Mouse (Mus musculus) midbrain, embryonic 11.5 days (tissue): ENCODE data around the gene Scn10a. TPM values are rescaled to one million over a fixed set of nuclear protein-coding genes. Genes with fewer than 3 reads are reported as not detected.

Source experiments
- ATAC-seq: fragments of 200-750 bp; cut with Nextera tagmentation; 2 replicates; pipeline ENCODE4 v1.8.0; 2017; ENCODE audit warnings: moderate TSS enrichment, moderate library complexity; ENCODE audit not compliant: low FRiP score
- DNase-seq: peaks from one replicate; pipeline ENCODE4 v3.0.0; 2015; ENCODE audit warnings: low spot score; ENCODE audit errors: missing footprints
- H3K27ac ChIP-seq: fragments of 300-500 bp; sonication (generic); 2 replicates; pipeline ENCODE4 v1.5.1; 2014; ENCODE audit warnings: low read depth, low read length
- H3K27me3 ChIP-seq: fragments of 300-500 bp; sonication (generic); 2 replicates; pipeline ENCODE4 v1.6.1; 2014; ENCODE audit warnings: mild to moderate bottlenecking, low read length, moderate library complexity, mixed read lengths; ENCODE audit not compliant: control insufficient read depth, insufficient read depth
- H3K36me3 ChIP-seq: fragments of 300-500 bp; sonication (generic); 2 replicates; pipeline ENCODE4 v1.6.1; 2014; ENCODE audit warnings: mild to moderate bottlenecking, low read length, moderate library complexity, mixed read lengths; ENCODE audit not compliant: control insufficient read depth, insufficient read depth
- H3K4me1 ChIP-seq: fragments of 300-500 bp; sonication (generic); 2 replicates; pipeline ENCODE4 v1.6.1; 2014; ENCODE audit warnings: low read length; ENCODE audit not compliant: control insufficient read depth, insufficient read depth
- H3K4me2 ChIP-seq: fragments of 300-500 bp; sonication (generic); 2 replicates; pipeline ENCODE4 v1.6.1; 2014; ENCODE audit warnings: mild to moderate bottlenecking, moderate library complexity
- H3K4me3 ChIP-seq: fragments of 300-500 bp; sonication (generic); 2 replicates; pipeline ENCODE4 v1.5.1; 2014; ENCODE audit warnings: low read depth, low read length
- H3K9ac ChIP-seq: fragments of 300-500 bp; sonication (generic); 2 replicates; pipeline ENCODE4 v1.6.1; 2014; ENCODE audit warnings: low read length
- H3K9me3 ChIP-seq: fragments of 300-500 bp; sonication (generic); 2 replicates; pipeline ENCODE4 v1.6.1; 2016; ENCODE audit warnings: low read length; ENCODE audit not compliant: control insufficient read depth
- WGBS: fragments of 180-500 bp; shearing (Covaris S2); extraction: QIAGEN DNeasy Blood & Tissue Kit; methylation state at CpG from one replicate; pipeline ENCODE4 v1.1.7; 2014; 5-methylcytosine and 5-hydroxymethylcytosine counted together
- polyA plus RNA-seq: library from polyadenylated mRNA; unstranded; fragments of >200 nt; fragmentation: Nextera tagmentation; extraction: Ambion mirVana; gene quantifications from 2 replicates; pipeline ENCODE4 v1.2.1, GENCODE M21; 2014

Gene Scn10a
- polyA plus RNA-seq, 1 experiment from 2014 or later, result not detected

- no peaks in the 10 kb centered on the region for H3K27me3 ChIP-seq
- no peak overlapping the region for H3K9ac ChIP-seq
- WGBS, result 78% methylated on average over 13 of the region's 13 CpGs
- no peak overlapping the region for H3K4me3 ChIP-seq
- no peaks in the 10 kb centered on the region for H3K9me3 ChIP-seq
- no peak for ATAC-seq
- H3K27ac ChIP-seq, result no peak overlapping the region
- no peak overlapping the region for H3K4me2 ChIP-seq
- no peak for DNase-seq
- no peaks in the 10 kb centered on the region for H3K36me3 ChIP-seq
- 0 out of 2 replicates have a peak, but pooled peaks cover 2% of the 10 kb centered on the region for H3K4me1 ChIP-seq
Measured at GRCm38 (mm10) chr9:119631393-119631898, 87.7 kb downstream of the Scn10a start.

- Histone ChIP-seq H3K9ac (no peak overlapping the region), H3K27me3 (no peaks in the 10 kb centered on the region), H3K36me3 (no peaks in the 10 kb centered on the region), H3K4me1 (0 out of 2 replicates have a peak, but pooled peaks cover 2% of the 10 kb centered on the region), H3K27ac (no peak overlapping the region), H3K9me3 (no peaks in the 10 kb centered on the region), H3K4me3 (no peak overlapping the region), H3K4me2 (no peak overlapping the region)
- DNase-seq (no peak), ATAC-seq (no peak)
- WGBS, result 73% methylated on average over 8 of the region's 8 CpGs
Measured at GRCm38 (mm10) chr9:119628690-119629268, 90.3 kb downstream of the Scn10a start.

- no peak overlapping the region for H3K4me3 ChIP-seq
- 0 out of 2 replicates have a peak, but pooled peaks cover 2% of the 10 kb centered on the region for H3K4me1 ChIP-seq
- no peaks in the 10 kb centered on the region for H3K27me3 ChIP-seq
- no peaks in the 10 kb centered on the region for H3K9me3 ChIP-seq
- 88% methylated on average over 6 of the region's 6 CpGs for WGBS
- ATAC-seq, result no peak
- no peak overlapping the region for H3K4me2 ChIP-seq
- no peak overlapping the region for H3K27ac ChIP-seq
- no peak overlapping the region for H3K9ac ChIP-seq
- H3K36me3 ChIP-seq, result no peaks in the 10 kb centered on the region
- no peak for DNase-seq
Measured at GRCm38 (mm10) chr9:119627227-119627626, 91.9 kb downstream of the Scn10a start.

- no peaks in the 10 kb centered on the region for H3K27me3 ChIP-seq
- no peaks in the 10 kb centered on the region for H3K9me3 ChIP-seq
- no peak for ATAC-seq
Measured at GRCm38 (mm10) chr9:119624151-119624550, 95.0 kb downstream of the Scn10a start.

GRCm38 (mm10) chr9:119614798-119615197, 104.3 kb downstream of the Scn10a start:
- 76% methylated on average over 6 of the region's 6 CpGs for WGBS

More at GRCm38 (mm10) chr9:119624151-119624550, 95.0 kb downstream of the Scn10a start:
- Histone ChIP-seq H3K27ac (no peak overlapping the region), H3K4me2 (no peak overlapping the region), H3K36me3 (no peaks in the 10 kb centered on the region), H3K4me1 (no peaks in the 10 kb centered on the region), H3K4me3 (no peak overlapping the region), H3K9ac (no peak overlapping the region)
- WGBS, result 90% methylated on average over 4 of the region's 4 CpGs
- DNase-seq, result peak; percentile 23

GRCm38 (mm10) chr9:119610563-119611166, 108.5 kb downstream of the Scn10a start:
- no peak overlapping the region for H3K4me2 ChIP-seq
- no peaks in the 10 kb centered on the region for H3K9me3 ChIP-seq
- no peak overlapping the region for H3K27ac ChIP-seq
- DNase-seq (no peak), ATAC-seq (no peak)
- H3K27me3 ChIP-seq, result no peaks in the 10 kb centered on the region
- no peaks in the 10 kb centered on the region for H3K36me3 ChIP-seq
- no peak overlapping the region for H3K4me3 ChIP-seq
- H3K9ac ChIP-seq, result no peak overlapping the region
- H3K4me1 ChIP-seq, result no peaks in the 10 kb centered on the region
- WGBS, result 92% methylated on average over 7 of the region's 7 CpGs

More at GRCm38 (mm10) chr9:119614798-119615197, 104.3 kb downstream of the Scn10a start:
- no peak for ATAC-seq
- no peaks in the 10 kb centered on the region for H3K27me3 ChIP-seq
- H3K4me3 ChIP-seq, result no peak overlapping the region
- H3K27ac ChIP-seq, result no peak overlapping the region
- H3K36me3 ChIP-seq, result no peaks in the 10 kb centered on the region
- no peak overlapping the region for H3K9ac ChIP-seq
- H3K4me1 ChIP-seq, result no peaks in the 10 kb centered on the region
- peak; percentile 69 for DNase-seq
- no peaks in the 10 kb centered on the region for H3K9me3 ChIP-seq
- no peak overlapping the region for H3K4me2 ChIP-seq

GRCm38 (mm10) chr9:119606906-119607305, 112.2 kb downstream of the Scn10a start:
- Histone ChIP-seq H3K36me3 (no peaks in the 10 kb centered on the region), H3K4me3 (no peak overlapping the region), H3K4me1 (no peaks in the 10 kb centered on the region), H3K27ac (no peak overlapping the region), H3K27me3 (no peaks in the 10 kb centered on the region), H3K9me3 (no peaks in the 10 kb centered on the region), H3K9ac (no peak overlapping the region), H3K4me2 (no peak overlapping the region)
- WGBS, result 90% methylated on average over 5 of the region's 5 CpGs
- no peak for ATAC-seq
- no peak for DNase-seq

GRCm38 (mm10) chr9:119604607-119605006, 114.5 kb downstream of the Scn10a start:
- Histone ChIP-seq H3K4me3 (no peak overlapping the region), H3K4me2 (no peak overlapping the region), H3K36me3 (no peaks in the 10 kb centered on the region), H3K27ac (no peak overlapping the region), H3K4me1 (no peaks in the 10 kb centered on the region), H3K9me3 (no peaks in the 10 kb centered on the region; the same call in 1 of the 2 replicates), H3K9ac (no peak overlapping the region), H3K27me3 (no peaks in the 10 kb centered on the region)
- no peak for ATAC-seq
- no peak for DNase-seq
- WGBS, result 75% methylated on average over 8 of the region's 8 CpGs

GRCm38 (mm10) chr9:119598501-119598900, 120.6 kb downstream of the Scn10a start:
- no peak for ATAC-seq
- no peak overlapping the region for H3K4me3 ChIP-seq

More at GRCm38 (mm10) chr9:119598501-119598900, 120.6 kb downstream of the Scn10a start:
- Histone ChIP-seq H3K4me1 (no peaks in the 10 kb centered on the region), H3K27me3 (no peaks in the 10 kb centered on the region), H3K9me3 (no peaks in the 10 kb centered on the region; the same call in 1 of the 2 replicates), H3K9ac (no peak overlapping the region), H3K36me3 (no peaks in the 10 kb centered on the region), H3K4me2 (no peak overlapping the region), H3K27ac (no peak overlapping the region)
- 90% methylated on average over 10 of the region's 10 CpGs for WGBS
- peak; percentile 61 for DNase-seq
